Mouse (Mus musculus): ENCODE measurements at regions not wholly inside any gene's neighbourhood (a gene's known extent, or its start where the extent isn't known, plus 50 kb on each side); places are given as distances from the start of the nearest gene placed in this dataset.

DNA sequence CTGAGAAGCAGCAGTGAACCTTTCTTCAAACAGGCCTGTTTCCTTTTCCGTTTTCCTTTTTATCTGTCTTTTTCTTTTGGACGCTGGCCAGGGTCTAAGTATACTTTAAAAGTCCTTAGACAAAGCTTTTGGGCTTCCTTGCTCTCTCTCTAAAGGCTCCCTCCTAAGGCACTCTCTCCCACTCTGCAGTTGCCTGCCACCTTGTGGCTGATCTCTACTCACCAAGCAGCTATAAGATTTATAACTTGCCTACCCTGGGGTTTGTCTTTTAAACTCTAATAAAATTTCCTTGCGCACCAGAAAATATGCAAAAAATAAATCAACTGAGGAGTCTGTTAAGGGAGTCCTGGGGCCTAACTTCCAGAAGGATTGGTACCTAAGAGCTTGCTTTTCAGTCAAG, 1344.7 kb downstream of the Gm37988 start:
- H3K27ac ChIP-seq (ENCODE audit: control insufficient read depth, low read depth, low read length) = no peak overlapping the region
- 0 out of 4 replicates have a peak, but pooled peaks cover 0 to 2% of the 10 kb centered on the region in 2 experiments for H3K4me1 ChIP-seq (ENCODE audit: control insufficient read depth in 1 of 2, insufficient read depth in 2 of 2, low read length in 2 of 2)
- peak; percentile 30 for DNase-seq (ENCODE audit: low read depth, low spot score)
- H3K79me2 ChIP-seq (ENCODE audit: control insufficient read depth, insufficient read depth, low read length, poor library complexity) = no peaks in the 10 kb centered on the region
- no peak overlapping the region for H3K4me3 ChIP-seq (ENCODE audit: control insufficient read depth in 1 of 2, insufficient read depth in 1 of 2, low read depth in 2 of 2, low read length in 2 of 2)
- TF ChIP-seq HCFC1 (IDR thresholded peaks at IDR 0.05; ENCODE audit: low read depth, low read length) (no peak), GABPA (IDR thresholded peaks at IDR 0.05; ENCODE audit: low read depth, low read length) (no peak), MAX (IDR thresholded peaks at IDR 0.05; ENCODE audit: low read length) (no peak), MXI1 (IDR thresholded peaks at IDR 0.05; ENCODE audit: low read depth, low read length) (no peak), MYC (IDR thresholded peaks at IDR 0.05; ENCODE audit: low read depth, low read length) (no peak), SMC3 (IDR thresholded peaks at IDR 0.05; ENCODE audit: low read depth, low read length) (peak; percentile 34), POLR2AphosphoS2 (IDR thresholded peaks at IDR 0.05; ENCODE audit: low read length) (no peak), NELFE (IDR thresholded peaks at IDR 0.05; ENCODE audit: low read depth, low read length) (no peak), BHLHE40 (IDR thresholded peaks at IDR 0.05; ENCODE audit: borderline replicate concordance, low read depth, low read length) (no peak), RAD21 (IDR thresholded peaks at IDR 0.05; ENCODE audit: low read depth, low read length) (peak; percentile 14; the same call in 1 of the 2 replicates), ZC3H11A (IDR thresholded peaks at IDR 0.05; ENCODE audit: low read depth, low read length) (no peak), CTCF (IDR thresholded peaks at IDR 0.05 in 2 of 3, conservative IDR thresholded peaks at IDR 0.05 in 1 of 3; ENCODE audit: control insufficient read depth in 1 of 3, insufficient read depth in 1 of 3, low read depth in 2 of 3, low read length in 3 of 3, poor library complexity in 1 of 3, severe bottlenecking in 1 of 3) (peak in 2 of 3 experiments; percentile 43 to 52; a peak in 4 of 6 replicates)
- H3K27me3 ChIP-seq (ENCODE audit: control insufficient read depth in 1 of 2, insufficient read depth in 2 of 2, low read length in 2 of 2) = no peaks in the 10 kb centered on the region
- H3K9me3 ChIP-seq (replicated peaks; ENCODE audit: insufficient read depth, low read length) = no peaks in the 10 kb centered on the region
- no peak overlapping the region for H3K9ac ChIP-seq (ENCODE audit: control insufficient read depth, low read depth, low read length, poor library complexity, severe bottlenecking)
- H3K36me3 ChIP-seq (ENCODE audit: control insufficient read depth in 1 of 2, insufficient read depth in 2 of 2, low read length in 2 of 2) = no peaks in the 10 kb centered on the region
